Mouse (Mus musculus) spleen, embryonic (tissue): ENCODE results near the gene Rps6kc1.

Experiments
- CTCF ChIA-PET: fragments of 350-600 bp; sonication (Branson Sonifier 250); formaldehyde crosslinking; loops from one replicate; lab custom pipeline; 2022; lab: Charles Lee

Rps6kc1 gene

GRCm38 (mm10) chr1:190901082-190901481 lies 10.5 kb downstream of the Rps6kc1 start:
- CTCF ChIA-PET: no interaction called here

GRCm38 (mm10) chr1:190898899-190899575 lies 12.5 kb downstream of the Rps6kc1 start:
- CTCF ChIA-PET: no interaction called here

GRCm38 (mm10) chr1:190898186-190898585 lies 13.4 kb downstream of the Rps6kc1 start:
- CTCF ChIA-PET: no interaction called here

GRCm38 (mm10) chr1:190893559-190894167 lies 17.9 kb downstream of the Rps6kc1 start:
- CTCF ChIA-PET: no interaction called here

- CTCF ChIA-PET: no interaction called here
Observed at GRCm38 (mm10) chr1:190888646-190889045, 22.9 kb downstream of the Rps6kc1 start.

GRCm38 (mm10) chr1:190888031-190888430 lies 23.5 kb downstream of the Rps6kc1 start:
- CTCF ChIA-PET: no interaction called here

- CTCF ChIA-PET: no interaction called here
Observed at GRCm38 (mm10) chr1:190886014-190886413, 25.6 kb downstream of the Rps6kc1 start.

GRCm38 (mm10) chr1:190881422-190881821 lies 30.1 kb downstream of the Rps6kc1 start:
- CTCF ChIA-PET: no interaction called here

- CTCF ChIA-PET: interaction anchor here (0.6 kb wide), 1 partner anchor 656 kb away, joined by 4 read pairs; no protein-coding TSS in a partner anchor
Observed at GRCm38 (mm10) chr1:190880638-190881037, 30.9 kb downstream of the Rps6kc1 start.

GRCm38 (mm10) chr1:190875751-190876150 lies 35.8 kb downstream of the Rps6kc1 start:
- CTCF ChIA-PET: no interaction called here

- CTCF ChIA-PET: no interaction called here
Observed at GRCm38 (mm10) chr1:190875089-190875488, 36.5 kb downstream of the Rps6kc1 start.

- CTCF ChIA-PET: no interaction called here
Observed at GRCm38 (mm10) chr1:190871068-190871467, 40.5 kb downstream of the Rps6kc1 start.

- CTCF ChIA-PET: no interaction called here
Observed at GRCm38 (mm10) chr1:190869996-190870395, 41.6 kb downstream of the Rps6kc1 start.

GRCm38 (mm10) chr1:190868790-190869189 lies 42.8 kb downstream of the Rps6kc1 start:
- CTCF ChIA-PET: no interaction called here

GRCm38 (mm10) chr1:190861626-190862025 lies 49.9 kb downstream of the Rps6kc1 start:
- CTCF ChIA-PET: no interaction called here

GRCm38 (mm10) chr1:190854465-190854864 lies 57.1 kb downstream of the Rps6kc1 start:
- CTCF ChIA-PET: no interaction called here

GRCm38 (mm10) chr1:190849162-190849865 lies 62.3 kb downstream of the Rps6kc1 start:
- CTCF ChIA-PET: no interaction called here

- CTCF ChIA-PET: no interaction called here
Observed at GRCm38 (mm10) chr1:190848676-190849075, 62.9 kb downstream of the Rps6kc1 start.

- CTCF ChIA-PET: no interaction called here
Observed at GRCm38 (mm10) chr1:190846956-190847355, 64.6 kb downstream of the Rps6kc1 start.

GRCm38 (mm10) chr1:190846074-190846730 lies 65.4 kb downstream of the Rps6kc1 start:
- CTCF ChIA-PET: no interaction called here

GRCm38 (mm10) chr1:190845419-190845818 lies 66.2 kb downstream of the Rps6kc1 start:
- CTCF ChIA-PET: no interaction called here

- CTCF ChIA-PET: interaction anchor here (0.7 kb wide), 1 partner anchor 886 kb away, joined by 3 read pairs; no protein-coding TSS in a partner anchor
Observed at GRCm38 (mm10) chr1:190844356-190844755, 67.2 kb downstream of the Rps6kc1 start.
